Comparison of ENCODE assay signal across 9 mouse cellular contexts in genomic region chr2:126033114-126033972, GRCm38 (mm10). TPM values are rescaled to one million over a fixed set of nuclear protein-coding genes. Genes with fewer than 3 reads are reported as not detected.
DNase-seq lines count a peak whose midpoint lies in the region; ATAC-seq and TF ChIP-seq lines count a peak whose summit lies in the region.
"Had no signal": no experiment of that assay in that cellular context is flagged by ENCODE, and none has a peak within 500 bp of the region (broad histone marks: within the 10 kb centered on the region; RNA-seq: fewer than 3 reads in every experiment).

No protein-coding gene starts in this region.

- H3K36me3 ChIP-seq in neural tube, embryonic 11.5 days (ENCODE audit: control insufficient read depth, insufficient read depth, low read length), result no peaks in the 10 kb centered on the region
- H3K36me3 ChIP-seq in midbrain, postnatal 0 days (ENCODE audit: insufficient read depth, low read length), result no peaks in the 10 kb centered on the region
- no peaks in the 10 kb centered on the region for H3K36me3 ChIP-seq in heart, embryonic 12.5 days
- H3K36me3 ChIP-seq: liver, embryonic 15.5 days had no signal

- peaks cover 5% of the 10 kb centered on the region; the same call in 1 of the 2 replicates for H3K4me1 ChIP-seq in neural tube, embryonic 11.5 days (ENCODE audit: control insufficient read depth, insufficient read depth, low read length)
- H3K4me1 ChIP-seq in embryonic fibroblast, embryonic 13.5 days (ENCODE audit: control insufficient read depth, insufficient read depth, low read length), result peaks cover 4% of the 10 kb centered on the region
- H3K4me1 ChIP-seq in midbrain, postnatal 0 days (ENCODE audit: insufficient read depth, low read length), result no peaks in the 10 kb centered on the region
- H3K4me1 ChIP-seq in heart, embryonic 12.5 days (replicated peaks), result peaks cover 8% of the 10 kb centered on the region; the same call in 1 of the 2 replicates
- H3K4me1 ChIP-seq: liver, embryonic 15.5 days had no signal

- H3K9me3 ChIP-seq in neural tube, embryonic 11.5 days (ENCODE audit: control insufficient read depth, low read length), result no peaks in the 10 kb centered on the region
- no peaks in the 10 kb centered on the region for H3K9me3 ChIP-seq in midbrain, postnatal 0 days (ENCODE audit: low read length)
- no peaks in the 10 kb centered on the region for H3K9me3 ChIP-seq in heart, embryonic 12.5 days (replicated peaks)
- H3K9me3 ChIP-seq: liver, embryonic 15.5 days had no signal

- H3K4me3 ChIP-seq in neural tube, embryonic 11.5 days (ENCODE audit: low read depth, low read length), result no peak overlapping the region
- H3K4me3 ChIP-seq in embryonic fibroblast, embryonic 13.5 days (ENCODE audit: insufficient read depth, low read length), result no peak overlapping the region
- no peak overlapping the region for H3K4me3 ChIP-seq in midbrain, postnatal 0 days (ENCODE audit: low read depth, low read length)
- H3K4me3 ChIP-seq in heart, embryonic 12.5 days, result no peak overlapping the region
- H3K4me3 ChIP-seq: liver, embryonic 15.5 days had no signal

- TF ChIP-seq CTCF in embryonic fibroblast, embryonic 13.5 days (IDR thresholded peaks at IDR 0.05; ENCODE audit: borderline replicate concordance, insufficient read depth, low read length), result no peak
- TF ChIP-seq CTCF in midbrain, postnatal 0 days (IDR thresholded peaks at IDR 0.05), result peak; percentile 82

- no peak overlapping the region for H3K9ac ChIP-seq in neural tube, embryonic 11.5 days (ENCODE audit: low read length)
- H3K9ac ChIP-seq in midbrain, postnatal 0 days (replicated peaks; ENCODE audit: low read length, poor library complexity, severe bottlenecking), result no peak overlapping the region
- no peak overlapping the region for H3K9ac ChIP-seq in heart, embryonic 12.5 days
- H3K9ac ChIP-seq: liver, embryonic 15.5 days had no signal

- no peak overlapping the region for H3K27ac ChIP-seq in neural tube, embryonic 11.5 days (ENCODE audit: low read depth, low read length)
- H3K27ac ChIP-seq in embryonic fibroblast, embryonic 13.5 days (ENCODE audit: insufficient read depth, low read length), result peak overlapping the region; percentile 87
- no peak overlapping the region for H3K27ac ChIP-seq in midbrain, postnatal 0 days (ENCODE audit: low read depth, low read length)
- no peak overlapping the region for H3K27ac ChIP-seq in heart, embryonic 12.5 days (ENCODE audit: poor library complexity, severe bottlenecking)
- H3K27ac ChIP-seq: liver, embryonic 15.5 days had no signal

- H3K27me3 ChIP-seq in neural tube, embryonic 11.5 days (ENCODE audit: control insufficient read depth, insufficient read depth, low read length), result no peaks in the 10 kb centered on the region
- no peaks in the 10 kb centered on the region for H3K27me3 ChIP-seq in midbrain, postnatal 0 days (ENCODE audit: insufficient read depth, low read length)
- H3K27me3 ChIP-seq in heart, embryonic 12.5 days (replicated peaks), result no peaks in the 10 kb centered on the region
- H3K27me3 ChIP-seq: liver, embryonic 15.5 days had no signal

- no peak for DNase-seq in frontal cortex, postnatal 14 days (ENCODE audit: low spot score in 2 of 2)
- no peak for DNase-seq in neural tube, embryonic 11.5 days (ENCODE audit: low spot score)
- DNase-seq in neural tube, embryonic 10.5 days (ENCODE audit: extremely low spot score, low spot score), result no peak
- peak; percentile 49 for DNase-seq in midbrain, postnatal 0 days (ENCODE audit: low spot score)
- no peak for DNase-seq in cerebellum, adult 18-20 months

- ATAC-seq in frontal cortex, adult (ENCODE audit: low TSS enrichment), result peak; percentile 59
- ATAC-seq in neural tube, embryonic 11.5 days (ENCODE audit: insufficient read depth, low FRiP score, low TSS enrichment), result peak; percentile 45
- peak; percentile 62; the same call in 1 of the 2 replicates for ATAC-seq in midbrain, postnatal 0 days (ENCODE audit: low FRiP score)
- ATAC-seq in heart, embryonic 12.5 days (ENCODE audit: insufficient number of reproducible peaks, low FRiP score), result no peak

- H3K4me2 ChIP-seq in neural tube, embryonic 11.5 days (ENCODE audit: low read depth), result no peak overlapping the region
- no peak overlapping the region for H3K4me2 ChIP-seq in midbrain, postnatal 0 days (ENCODE audit: low read depth, low read length, poor library complexity, severe bottlenecking)
- no peak overlapping the region for H3K4me2 ChIP-seq in heart, embryonic 12.5 days
- H3K4me2 ChIP-seq: liver, embryonic 15.5 days had no signal

- whole genome bisulfite sequencing in neural tube, embryonic 11.5 days, result 84% methylated on average over 8 of the region's 8 CpGs
- 75% methylated on average over 8 of the region's 8 CpGs for WGBS in midbrain, postnatal 0 days
- WGBS in heart, embryonic 12.5 days, result 67% methylated on average over 8 of the region's 8 CpGs

- no peak for TF ChIP-seq POLR2A in embryonic fibroblast, embryonic 13.5 days (IDR thresholded peaks at IDR 0.05; ENCODE audit: low read depth, low read length)

RNA-seq across cellular contexts. Expression of gene Fgf7, which starts 1.1 kb away (rescaled TPM):
- polyA plus RNA-seq in neural tube, embryonic 11.5 days (2014; fragmentation: Nextera tagmentation; extraction: Ambion mirVana), result 0.50 and 0.99 TPM in 2 replicates
- polyA plus RNA-seq in embryonic fibroblast, embryonic 13.5 days (2011; ENCODE audit: insufficient read length, low read depth, missing spikeins), result 70.8 and 94.4 TPM in 2 replicates
- total RNA-seq in midbrain, postnatal 0 days (2014; rRNA removed), result 1.5 and 3.3 TPM in 2 replicates
- 0.41 and 0.45 TPM in 2 replicates for polyA plus RNA-seq in midbrain, postnatal 0 days (2015; fragmentation: Nextera tagmentation; extraction: Ambion mirVana)
- polyA plus RNA-seq in heart, embryonic 12.5 days (2016; fragmentation: Nextera tagmentation; extraction: Ambion mirVana), result 0.73 and 0.85 TPM in 2 replicates

Comparison
In these comparisons a context has a peak if more than half of its experiments do, and no peak if none do; other contexts are left out.
1. RNA of gene Fgf7, which starts 1.1 kb away (polyA plus RNA-seq): 70.8 to 94.4 TPM in embryonic fibroblast, embryonic 13.5 days; 0.73 to 0.85 TPM in heart, embryonic 12.5 days, 0.50 to 0.99 TPM in neural tube, embryonic 11.5 days and 0.41 to 0.45 TPM in midbrain, postnatal 0 days; every median in the first group is over 10 times any median in the second.